Comparison of ENCODE assay signal across 8 mouse cellular contexts in the genomic region with DNA sequence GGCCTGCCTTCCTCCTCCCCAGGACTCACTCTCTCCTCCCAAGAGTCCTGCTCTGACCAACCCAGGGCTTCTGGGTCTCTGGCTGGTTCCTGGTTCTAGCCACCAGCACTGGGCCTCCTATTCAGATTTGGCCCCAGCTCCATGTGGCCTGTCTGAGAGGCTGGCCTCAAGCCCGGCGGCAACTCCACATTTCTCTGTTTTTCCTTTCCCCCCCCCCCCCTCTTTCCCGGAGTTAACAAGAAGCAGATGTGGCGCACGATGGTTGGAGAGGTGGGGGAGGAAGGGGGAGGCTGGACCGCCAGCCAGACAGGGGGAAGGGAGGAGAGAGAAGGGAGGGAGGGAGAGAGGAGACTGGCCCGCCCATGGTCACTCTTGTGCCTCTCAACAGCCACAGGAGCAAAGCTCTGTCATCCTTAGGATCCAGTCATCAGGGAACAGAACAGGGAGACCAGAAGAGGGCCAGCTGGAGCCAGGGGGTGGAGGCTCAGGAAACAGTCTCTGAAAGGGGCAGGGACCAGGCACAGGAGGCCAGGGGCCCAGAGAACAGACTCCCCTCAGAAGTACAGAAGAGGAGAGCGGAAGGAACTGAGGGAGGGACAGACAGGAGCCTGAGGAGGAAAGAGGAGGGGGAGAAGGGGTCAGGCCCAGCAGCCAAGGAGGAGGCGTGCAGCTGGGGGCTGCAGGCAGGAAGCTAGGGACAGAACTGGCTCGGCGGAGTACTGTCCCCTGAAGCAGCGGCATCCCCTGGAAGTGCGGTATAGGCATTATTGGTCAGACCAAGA. TPM values are rescaled to one million over a fixed set of nuclear protein-coding genes. Genes with fewer than 3 reads are reported as not detected.
DNase-seq lines count a peak whose midpoint lies in the region; ATAC-seq and TF ChIP-seq lines count a peak whose summit lies in the region.

A gene (plus strand): TSS at position 343 of the 782 bp plus-strand sequence.

- 15% methylated on average over 13 of the region's 13 CpGs for WGBS in heart, postnatal 0 days
- 2% methylated on average over 11 of the region's 13 CpGs for WGBS in limb, embryonic 11.5 days
- WGBS in midbrain, embryonic 10.5 days, result 32% methylated on average over 13 of the region's 13 CpGs
- WGBS in thymus, adult 2 months, result 12% methylated on average over 13 of the region's 13 CpGs

- TF ChIP-seq POLR2A in thymus, adult 2 months (IDR thresholded peaks at IDR 0.05; ENCODE audit: control insufficient read depth, extremely low read depth, insufficient read depth, low read length, poor library complexity), result 0 out of 2 replicates have a peak, but pooled peaks have one; percentile 29

- H3K36me3 ChIP-seq in heart, postnatal 0 days (replicated peaks; ENCODE audit: control insufficient read depth, insufficient read depth, low read length), result peaks cover 11% of the 10 kb centered on the region; the same call in 1 of the 2 replicates
- H3K36me3 ChIP-seq in limb, embryonic 11.5 days (ENCODE audit: control insufficient read depth, insufficient read depth, low read length), result peaks cover 5% of the 10 kb centered on the region; the same call in 1 of the 2 replicates
- peaks cover 2% of the 10 kb centered on the region; the same call in 1 of the 2 replicates for H3K36me3 ChIP-seq in midbrain, embryonic 10.5 days
- H3K36me3 ChIP-seq in thymus, adult 2 months (ENCODE audit: control insufficient read depth, insufficient read depth, low read length), result no peaks in the 10 kb centered on the region

- H3K9ac ChIP-seq in heart, postnatal 0 days (replicated peaks; ENCODE audit: low read depth, low read length), result peak within 1 kb of the TSS; percentile 65
- peak within 1 kb of the TSS; percentile 78 for H3K9ac ChIP-seq in limb, embryonic 11.5 days (ENCODE audit: low read length)

- peaks cover 47% of the 10 kb centered on the region for H3K4me1 ChIP-seq in heart, postnatal 0 days (ENCODE audit: control insufficient read depth, insufficient read depth)
- peaks cover 55% of the 10 kb centered on the region for H3K4me1 ChIP-seq in limb, embryonic 11.5 days (ENCODE audit: control insufficient read depth, insufficient read depth, low read length)
- H3K4me1 ChIP-seq in midbrain, embryonic 10.5 days, result peaks cover 61% of the 10 kb centered on the region
- peaks cover 45% of the 10 kb centered on the region for H3K4me1 ChIP-seq in thymus, adult 2 months (replicated peaks; ENCODE audit: control insufficient read depth, insufficient read depth, low read length)

- TF ChIP-seq EP300 in heart, postnatal 0 days (IDR thresholded peaks at IDR 0.05; ENCODE audit: low read depth), result peak; percentile 60; the same call in 1 of the 2 replicates

- peak within 1 kb of the TSS; percentile 53 for H3K4me3 ChIP-seq in heart, postnatal 0 days (ENCODE audit: low read depth, low read length)
- peak within 1 kb of the TSS; percentile 58 for H3K4me3 ChIP-seq in limb, embryonic 11.5 days (ENCODE audit: low read depth, low read length)
- peak within 1 kb of the TSS; percentile 41 for H3K4me3 ChIP-seq in midbrain, embryonic 10.5 days
- peak within 1 kb of the TSS; percentile 50 for H3K4me3 ChIP-seq in thymus, adult 2 months (ENCODE audit: control insufficient read depth, insufficient read depth, low read length)

- H3K4me2 ChIP-seq in heart, postnatal 0 days (ENCODE audit: low read depth, low read length), result peak within 1 kb of the TSS; percentile 67
- H3K4me2 ChIP-seq in limb, embryonic 11.5 days (ENCODE audit: low read depth, severe bottlenecking), result peak within 1 kb of the TSS; percentile 97

- TF ChIP-seq CTCF in heart, postnatal 0 days (IDR thresholded peaks at IDR 0.05; ENCODE audit: low read depth), result 0 out of 2 replicates have a peak, but pooled peaks have one; percentile 1
- TF ChIP-seq CTCF in thymus, adult 2 months (IDR thresholded peaks at IDR 0.05; ENCODE audit: borderline replicate concordance, control insufficient read depth, extremely low read depth, insufficient read depth, low read length, poor library complexity), result no peak

- DNase-seq in adrenal gland, postnatal 25 days, result no peak
- peak; percentile 88 for DNase-seq in fibroblast of lung, adult 2 months (ENCODE audit: low read depth)
- peak; percentile 77 for DNase-seq in heart, postnatal 0 days (ENCODE audit: low spot score)
- peak; percentile 87 for DNase-seq in limb, embryonic 11.5 days (ENCODE audit: low spot score)
- peak; percentile 67 for DNase-seq in midbrain, embryonic 10.5 days (ENCODE audit: low spot score)
- peak; percentile 41 for DNase-seq in thymus, adult 2 months
- no peak for DNase-seq in left cerebral cortex, adult 8-10 months (ENCODE audit: low spot score in 2 of 2)
- no peak for DNase-seq in cerebellum, postnatal 25 days

- no peaks in the 10 kb centered on the region for H3K27me3 ChIP-seq in heart, postnatal 0 days (ENCODE audit: control insufficient read depth, insufficient read depth, low read length)
- no peaks in the 10 kb centered on the region for H3K27me3 ChIP-seq in limb, embryonic 11.5 days (ENCODE audit: control insufficient read depth, insufficient read depth, low read length)
- peaks cover 10% of the 10 kb centered on the region for H3K27me3 ChIP-seq in midbrain, embryonic 10.5 days (ENCODE audit: low read depth, poor library complexity, severe bottlenecking)
- no peaks in the 10 kb centered on the region for H3K27me3 ChIP-seq in thymus, adult 2 months (ENCODE audit: control insufficient read depth, insufficient read depth, low read length)

- ATAC-seq in heart, postnatal 0 days (ENCODE audit: insufficient read depth, low read depth), result peak; percentile 50
- peak; percentile 85 for ATAC-seq in limb, embryonic 11.5 days (ENCODE audit: insufficient number of reproducible peaks, low FRiP score, low TSS enrichment, low read depth)

- peak within 1 kb of the TSS; percentile 93 for H3K27ac ChIP-seq in heart, postnatal 0 days (ENCODE audit: low read depth)
- H3K27ac ChIP-seq in limb, embryonic 11.5 days (replicated peaks; ENCODE audit: low read depth, low read length), result peak within 1 kb of the TSS; percentile 99
- H3K27ac ChIP-seq in midbrain, embryonic 10.5 days (replicated peaks), result peak within 1 kb of the TSS; percentile 87
- H3K27ac ChIP-seq in thymus, adult 2 months (ENCODE audit: control insufficient read depth, insufficient read depth, low read length), result peak within 1 kb of the TSS; percentile 66

- no peaks in the 10 kb centered on the region for H3K9me3 ChIP-seq in heart, postnatal 0 days (replicated peaks; ENCODE audit: control insufficient read depth, low read length)
- H3K9me3 ChIP-seq in limb, embryonic 11.5 days (ENCODE audit: control insufficient read depth, low read length), result no peaks in the 10 kb centered on the region
- H3K9me3 ChIP-seq in midbrain, embryonic 10.5 days (replicated peaks), result no peaks in the 10 kb centered on the region

RNA-seq across cellular contexts. Expression of the gene that starts here (rescaled TPM):
- total RNA-seq in adrenal gland, postnatal 25 days (2021), result 41.3 and 57.2 TPM in 2 replicates
- total RNA-seq in heart, postnatal 0 days (2014; rRNA removed; ENCODE audit: low replicate concordance), result 63.5 and 64.5 TPM in 2 replicates
- 68.3 and 70.4 TPM in 2 replicates for polyA plus RNA-seq in heart, postnatal 0 days (2015; fragmentation: Nextera tagmentation; extraction: Ambion mirVana)
- polyA plus RNA-seq in limb, embryonic 11.5 days (2014; fragmentation: Nextera tagmentation; extraction: Ambion mirVana), result 117 and 122 TPM in 2 replicates
- 61.8 and 67.4 TPM in 2 replicates for polyA plus RNA-seq in midbrain, embryonic 10.5 days (2016; fragmentation: Nextera tagmentation; extraction: Ambion mirVana)
- polyA plus RNA-seq in thymus, adult 2 months (2012; rRNA removed), result 44.6 and 57.5 TPM in 2 replicates
- total RNA-seq in left cerebral cortex, adult 8-10 months (2022), result 1 to 10 TPM; 2.3 to 4.2 (median 2.8) TPM

Comparison
In these comparisons a context has a peak if more than half of its experiments do, and no peak if none do; other contexts are left out.
1. DNase-seq: peak in fibroblast of lung, adult 2 months (single experiment), heart, postnatal 0 days (single experiment), limb, embryonic 11.5 days (single experiment), midbrain, embryonic 10.5 days (single experiment) and thymus, adult 2 months (single experiment); none in adrenal gland, postnatal 25 days (single experiment), left cerebral cortex, adult 8-10 months (0 of 2) and cerebellum, postnatal 25 days (0 of 2).
2. Peak in every context shown above with its lines, with median percentiles within 50 percentile points of each other: H3K27ac ChIP-seq and H3K4me3 ChIP-seq.